Mouse (Mus musculus): ENCODE results near the gene Tnpo1.

- no peak for TF ChIP-seq CTCF (conservative IDR thresholded peaks at IDR 0.05; ENCODE audit: insufficient read depth, insufficient read length, low read depth, low read length)
- TF ChIP-seq POLR2A (IDR thresholded peaks at IDR 0.05; ENCODE audit: low read depth, low read length): no peak
These were observed 29.5 kb upstream of the Tnpo1 start for GRCm38 (mm10) chr13:98955676-98956075.
